Mouse (Mus musculus) monocyte, adult 59 days (primary cell): ENCODE results near the gene Uqcrfs1. TPM values are rescaled to one million over a fixed set of nuclear protein-coding genes. Genes with fewer than 3 reads are reported as not detected.

Experiments used
- total RNA-seq, 2 experiments: library from RNA; stranded (reverse); gene quantifications; one replicate each; pipeline ENCODE4 v1.2.4; 2023

Gene Uqcrfs1
- total RNA-seq: 10 to 100 TPM; 75.3 to 81.7 TPM

DNA sequence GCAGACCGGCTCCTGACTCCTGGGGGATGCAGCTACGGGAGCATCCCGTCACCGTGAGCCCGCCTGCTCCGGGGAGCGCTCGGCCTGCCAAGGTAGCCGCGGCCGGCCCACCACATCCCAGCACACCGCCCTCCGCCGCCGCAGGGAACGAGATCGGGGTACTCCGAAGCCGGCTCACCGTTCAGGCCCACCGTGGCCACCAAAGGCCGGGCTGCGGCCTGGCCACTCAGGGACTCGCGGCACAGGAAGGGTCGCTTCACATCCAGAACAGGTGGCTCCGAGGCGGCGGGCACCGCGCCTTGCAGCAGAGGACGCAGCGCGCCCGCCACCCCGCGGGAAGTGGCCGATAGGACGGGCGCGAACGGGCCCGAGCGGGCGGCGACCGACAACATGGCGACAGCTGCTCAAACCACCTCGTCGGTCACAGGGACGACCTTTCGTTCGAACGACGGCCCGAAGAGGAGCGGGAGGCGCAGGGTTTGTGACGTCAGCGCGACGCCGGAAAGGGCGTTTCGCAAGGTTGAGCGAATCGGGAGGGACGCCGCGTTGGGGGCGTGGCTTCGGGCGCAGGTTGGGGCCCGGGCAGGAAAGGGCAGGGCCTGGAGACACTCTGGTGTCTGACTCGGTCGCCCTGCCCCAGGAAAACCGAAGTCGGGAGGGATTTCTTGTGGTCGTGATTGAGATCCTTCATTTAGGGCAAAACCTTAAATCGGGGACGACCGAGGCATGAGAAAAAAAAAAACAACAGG, at the start of gene Uqcrfs1:
Gene Uqcrfs1, minus strand, starts transcription at position 507 of the 749 bp plus-strand sequence.

Other genes starting within 250 kb of the Uqcrfs1 start
- gene Agtr1a, start 208.9 kb downstream of the Uqcrfs1 start, total RNA-seq: under 1 TPM in 1 of 2 experiments, not detected in 1; 0.50 TPM
- gene Dusp22, start 114.6 kb upstream of the Uqcrfs1 start, total RNA-seq: 10 to 100 TPM; 62.6 to 68.4 TPM
- gene Irf4, start 203.9 kb upstream of the Uqcrfs1 start, total RNA-seq: 10 to 100 TPM; 50.2 to 62.3 TPM